Mouse (Mus musculus): ENCODE data around the gene Nme7. TPM values are rescaled to one million over a fixed set of nuclear protein-coding genes. Genes with fewer than 3 reads are reported as not detected.

The Nme7 gene
- total and polyA plus RNA-seq, 2 experiments from 2014 or later = 9.0 to 10.5 TPM

- no peak overlapping the region for H3K9ac ChIP-seq (replicated peaks; ENCODE audit: low read depth, low read length)
- H3K27me3 ChIP-seq (ENCODE audit: control insufficient read depth, insufficient read depth, low read length) = no peaks in the 10 kb centered on the region
- TF ChIP-seq EP300 (IDR thresholded peaks at IDR 0.05; ENCODE audit: low read depth) (no peak), CTCF (IDR thresholded peaks at IDR 0.05; ENCODE audit: low read depth) (no peak)
- no peaks in the 10 kb centered on the region for H3K9me3 ChIP-seq (replicated peaks; ENCODE audit: control insufficient read depth, low read length)
- no peak for DNase-seq (ENCODE audit: low spot score)
- no peaks in the 10 kb centered on the region; the same call in 1 of the 2 replicates for H3K4me1 ChIP-seq (ENCODE audit: control insufficient read depth, insufficient read depth)
- WGBS = 90% methylated on average over 2 of the region's 2 CpGs
- H3K36me3 ChIP-seq (replicated peaks; ENCODE audit: control insufficient read depth, insufficient read depth, low read length) = no peaks in the 10 kb centered on the region
- H3K4me3 ChIP-seq (ENCODE audit: low read depth, low read length) = no peak overlapping the region
- no peak overlapping the region for H3K27ac ChIP-seq (ENCODE audit: low read depth)
- H3K4me2 ChIP-seq (ENCODE audit: low read depth, low read length) = no peak overlapping the region
- ATAC-seq (ENCODE audit: insufficient read depth, low read depth) = no peak
These were observed 21.0 kb downstream of the Nme7 start for GRCm38 (mm10) chr1:164324878-164325277.

- H3K4me3 ChIP-seq (ENCODE audit: low read depth, low read length) = no peak overlapping the region
- DNase-seq (ENCODE audit: low spot score) = no peak
- no peaks in the 10 kb centered on the region for H3K27me3 ChIP-seq (ENCODE audit: control insufficient read depth, insufficient read depth, low read length)
- H3K27ac ChIP-seq (ENCODE audit: low read depth) = no peak overlapping the region
- WGBS = 68% methylated on average over 6 of the region's 6 CpGs
- no peaks in the 10 kb centered on the region for H3K4me1 ChIP-seq (ENCODE audit: control insufficient read depth, insufficient read depth)
- no peak overlapping the region for H3K4me2 ChIP-seq (ENCODE audit: low read depth, low read length)
- TF ChIP-seq CTCF (IDR thresholded peaks at IDR 0.05; ENCODE audit: low read depth) = no peak
- TF ChIP-seq EP300 (IDR thresholded peaks at IDR 0.05; ENCODE audit: low read depth) = no peak
- no peaks in the 10 kb centered on the region for H3K9me3 ChIP-seq (replicated peaks; ENCODE audit: control insufficient read depth, low read length)
- H3K9ac ChIP-seq (replicated peaks; ENCODE audit: low read depth, low read length) = no peak overlapping the region
- no peak for ATAC-seq (ENCODE audit: insufficient read depth, low read depth)
- H3K36me3 ChIP-seq (replicated peaks; ENCODE audit: control insufficient read depth, insufficient read depth, low read length) = no peaks in the 10 kb centered on the region
These were observed 22.8 kb downstream of the Nme7 start for GRCm38 (mm10) chr1:164326600-164327155.

- DNase-seq (ENCODE audit: low spot score) = no peak
- TF ChIP-seq CTCF (IDR thresholded peaks at IDR 0.05; ENCODE audit: low read depth) (no peak), EP300 (IDR thresholded peaks at IDR 0.05; ENCODE audit: low read depth) (no peak)
- Histone ChIP-seq H3K4me2 (ENCODE audit: low read depth, low read length) (no peak overlapping the region), H3K36me3 (replicated peaks; ENCODE audit: control insufficient read depth, insufficient read depth, low read length) (no peaks in the 10 kb centered on the region), H3K4me3 (ENCODE audit: low read depth, low read length) (no peak overlapping the region), H3K4me1 (ENCODE audit: control insufficient read depth, insufficient read depth) (no peaks in the 10 kb centered on the region), H3K27me3 (ENCODE audit: control insufficient read depth, insufficient read depth, low read length) (no peaks in the 10 kb centered on the region), H3K9me3 (replicated peaks; ENCODE audit: control insufficient read depth, low read length) (no peaks in the 10 kb centered on the region), H3K27ac (ENCODE audit: low read depth) (no peak overlapping the region), H3K9ac (replicated peaks; ENCODE audit: low read depth, low read length) (no peak overlapping the region)
- 69% methylated on average over 7 of the region's 7 CpGs for WGBS
- ATAC-seq (ENCODE audit: insufficient read depth, low read depth) = no peak
These were observed 23.8 kb downstream of the Nme7 start for GRCm38 (mm10) chr1:164327764-164328163.

GRCm38 (mm10) chr1:164332559-164332958 is 28.6 kb downstream of the Nme7 start:
- no peaks in the 10 kb centered on the region for H3K27me3 ChIP-seq (ENCODE audit: control insufficient read depth, insufficient read depth, low read length)
- no peak for ATAC-seq (ENCODE audit: insufficient read depth, low read depth)
- DNase-seq (ENCODE audit: low spot score) = no peak
- H3K4me3 ChIP-seq (ENCODE audit: low read depth, low read length) = no peak overlapping the region
- no peaks in the 10 kb centered on the region for H3K4me1 ChIP-seq (ENCODE audit: control insufficient read depth, insufficient read depth)
- no peaks in the 10 kb centered on the region for H3K36me3 ChIP-seq (replicated peaks; ENCODE audit: control insufficient read depth, insufficient read depth, low read length)
- H3K9ac ChIP-seq (replicated peaks; ENCODE audit: low read depth, low read length) = no peak overlapping the region
- 59% methylated on average over 11 of the region's 11 CpGs for WGBS
- TF ChIP-seq EP300 (IDR thresholded peaks at IDR 0.05; ENCODE audit: low read depth) (no peak), CTCF (IDR thresholded peaks at IDR 0.05; ENCODE audit: low read depth) (no peak)
- no peak overlapping the region for H3K27ac ChIP-seq (ENCODE audit: low read depth)
- no peak overlapping the region for H3K4me2 ChIP-seq (ENCODE audit: low read depth, low read length)
- no peaks in the 10 kb centered on the region for H3K9me3 ChIP-seq (replicated peaks; ENCODE audit: control insufficient read depth, low read length)

- ATAC-seq (ENCODE audit: insufficient read depth, low read depth) (no peak), DNase-seq (ENCODE audit: low spot score) (no peak)
- Histone ChIP-seq H3K36me3 (replicated peaks; ENCODE audit: control insufficient read depth, insufficient read depth, low read length) (no peaks in the 10 kb centered on the region), H3K9me3 (replicated peaks; ENCODE audit: control insufficient read depth, low read length) (no peaks in the 10 kb centered on the region), H3K4me2 (ENCODE audit: low read depth, low read length) (no peak overlapping the region), H3K4me1 (ENCODE audit: control insufficient read depth, insufficient read depth) (no peaks in the 10 kb centered on the region), H3K27ac (ENCODE audit: low read depth) (no peak overlapping the region), H3K4me3 (ENCODE audit: low read depth, low read length) (no peak overlapping the region), H3K27me3 (ENCODE audit: control insufficient read depth, insufficient read depth, low read length) (no peaks in the 10 kb centered on the region), H3K9ac (replicated peaks; ENCODE audit: low read depth, low read length) (no peak overlapping the region)
- 79% methylated on average over 3 of the region's 3 CpGs for WGBS
- TF ChIP-seq CTCF (IDR thresholded peaks at IDR 0.05; ENCODE audit: low read depth) = no peak
- TF ChIP-seq EP300 (IDR thresholded peaks at IDR 0.05; ENCODE audit: low read depth) = no peak
These were observed 31.5 kb downstream of the Nme7 start for GRCm38 (mm10) chr1:164335435-164335834.

- ATAC-seq (ENCODE audit: insufficient read depth, low read depth) = no peak
- Histone ChIP-seq H3K9me3 (replicated peaks; ENCODE audit: control insufficient read depth, low read length) (no peaks in the 10 kb centered on the region), H3K36me3 (replicated peaks; ENCODE audit: control insufficient read depth, insufficient read depth, low read length) (no peaks in the 10 kb centered on the region), H3K27ac (ENCODE audit: low read depth) (no peak overlapping the region), H3K4me3 (ENCODE audit: low read depth, low read length) (no peak overlapping the region), H3K4me1 (ENCODE audit: control insufficient read depth, insufficient read depth) (no peaks in the 10 kb centered on the region), H3K27me3 (ENCODE audit: control insufficient read depth, insufficient read depth, low read length) (no peaks in the 10 kb centered on the region), H3K9ac (replicated peaks; ENCODE audit: low read depth, low read length) (no peak overlapping the region), H3K4me2 (ENCODE audit: low read depth, low read length) (no peak overlapping the region)
- TF ChIP-seq EP300 (IDR thresholded peaks at IDR 0.05; ENCODE audit: low read depth) = no peak
- TF ChIP-seq CTCF (IDR thresholded peaks at IDR 0.05; ENCODE audit: low read depth) = no peak
- WGBS = 75% methylated on average over 4 of the region's 4 CpGs
- no peak for DNase-seq (ENCODE audit: low spot score)
These were observed 31.9 kb downstream of the Nme7 start for GRCm38 (mm10) chr1:164335846-164336245.

Data from heart, postnatal 0 days (tissue).